Mouse (Mus musculus) MEL (cell line): ENCODE results near the gene Mrps21. TPM values are rescaled to one million over a fixed set of nuclear protein-coding genes. Genes with fewer than 3 reads are reported as not detected.

Source experiments
- DNase-seq: peaks from one replicate; pipeline ENCODE4 v3.0.0; 2011; ENCODE audit warnings: low read depth, low spot score
- H3K27ac ChIP-seq: 2 replicates; pipeline ENCODE4 v1.5.1; 2012; ENCODE audit warnings: low read depth, mild to moderate bottlenecking, control low read depth, low read length, moderate library complexity; ENCODE audit not compliant: control insufficient read depth
- H3K27me3 ChIP-seq, 2 experiments: fragments of 150-350 bp in 1 of 2; sonication (generic) in 1 of 2; 2 replicates each; pipeline ENCODE4 v1.6.1; 2012; ENCODE audit warnings: low read length in 2 of 2, mild to moderate bottlenecking in 2 of 2, improper control_type of control experiment in 1 of 2, moderate library complexity in 1 of 2; ENCODE audit not compliant: insufficient read depth in 2 of 2, control insufficient read depth in 1 of 2
- H3K36me3 ChIP-seq, 2 experiments: 2 replicates each; pipeline ENCODE4 v1.6.1; 2012 to 2014; ENCODE audit warnings: low read length in 2 of 2, improper control_type of control experiment in 1 of 2, inconsistent platforms in 1 of 2, mild to moderate bottlenecking in 1 of 2; ENCODE audit not compliant: insufficient read depth in 2 of 2, control insufficient read depth in 1 of 2
- H3K4me1 ChIP-seq, 2 experiments: fragments of 150-350 bp in 1 of 2; sonication (generic) in 1 of 2; 2 replicates each; pipeline ENCODE4 v1.6.1; 2012; ENCODE audit warnings: low read length in 2 of 2, improper control_type of control experiment in 1 of 2, mild to moderate bottlenecking in 1 of 2; ENCODE audit not compliant: insufficient read depth in 2 of 2, control insufficient read depth in 1 of 2
- H3K4me3 ChIP-seq, 2 experiments: fragments of 150-350 bp in 1 of 2; sonication (generic) in 1 of 2; 2 replicates each; pipeline ENCODE4 v1.5.1; 2012; ENCODE audit warnings: low read depth in 2 of 2, low read length in 2 of 2, mild to moderate bottlenecking in 2 of 2, moderate library complexity in 2 of 2, control low read depth in 1 of 2, improper control_type of control experiment in 1 of 2; ENCODE audit not compliant: control insufficient read depth in 1 of 2, insufficient read depth in 1 of 2
- H3K79me2 ChIP-seq: 2 replicates; pipeline ENCODE4 v1.6.1; 2012; ENCODE audit warnings: mild to moderate bottlenecking, low read length, moderate library complexity; ENCODE audit not compliant: control insufficient read depth, poor library complexity, insufficient read depth
- H3K9ac ChIP-seq: 2 replicates; pipeline ENCODE4 v1.6.1; 2012; ENCODE audit warnings: low read depth, mild to moderate bottlenecking, control low read depth, low read length, moderate library complexity; ENCODE audit not compliant: control insufficient read depth, poor library complexity, severe bottlenecking
- H3K9me3 ChIP-seq: fragments of 150-350 bp; sonication (generic); replicated peaks from 2 replicates; pipeline ENCODE4 v1.6.1; 2012; ENCODE audit warnings: mild to moderate bottlenecking, low read length, improper control_type of control experiment, moderate library complexity; ENCODE audit not compliant: insufficient read depth
- BHLHE40 ChIP-seq: IDR thresholded peaks from 2 replicates; pipeline ENCODE4 v1.6.1; 2012; ENCODE audit warnings: low read depth, mild to moderate bottlenecking, inconsistent platforms, low read length, improper control_type of control experiment, borderline replicate concordance
- CHD1 ChIP-seq: IDR thresholded peaks from 2 replicates; pipeline ENCODE4 v1.6.1; 2012; ENCODE audit warnings: low read depth, mild to moderate bottlenecking, inconsistent platforms, low read length, improper control_type of control experiment
- CTCF ChIP-seq, 3 experiments: IDR thresholded peaks in 2 of 3; conservative IDR thresholded peaks in 1 of 3; 2 replicates each; pipeline ENCODE4 v1.5.1; 2011 to 2012; ENCODE audit warnings: low read length in 3 of 3, low read depth in 2 of 3, mild to moderate bottlenecking in 2 of 3, improper control_type of control experiment in 1 of 3, inconsistent platforms in 1 of 3, mixed read lengths in 1 of 3, moderate library complexity in 1 of 3; ENCODE audit not compliant: control insufficient read depth in 1 of 3, insufficient read depth in 1 of 3, poor library complexity in 1 of 3, severe bottlenecking in 1 of 3
- E2F4 ChIP-seq: IDR thresholded peaks from 2 replicates; pipeline ENCODE4 v1.6.1; 2011; ENCODE audit warnings: low read depth, low read length, improper control_type of control experiment, borderline replicate concordance
- ELF1 ChIP-seq: IDR thresholded peaks from 2 replicates; pipeline ENCODE4 v1.6.1; 2014; ENCODE audit warnings: low read depth, mild to moderate bottlenecking, inconsistent platforms, low read length, improper control_type of control experiment, moderate library complexity
- ETS1 ChIP-seq: IDR thresholded peaks from 2 replicates; pipeline ENCODE4 v1.6.1; 2012; ENCODE audit warnings: low read depth, mild to moderate bottlenecking, inconsistent platforms, low read length, improper control_type of control experiment, moderate library complexity
- GABPA ChIP-seq: IDR thresholded peaks from 2 replicates; pipeline ENCODE4 v1.6.1; 2012; ENCODE audit warnings: low read depth, mild to moderate bottlenecking, inconsistent platforms, low read length, improper control_type of control experiment, moderate library complexity
- MAFK ChIP-seq: IDR thresholded peaks from 2 replicates; pipeline ENCODE4 v1.6.1; 2011; ENCODE audit warnings: low read depth, mild to moderate bottlenecking, low read length, improper control_type of control experiment, borderline replicate concordance
- MAX ChIP-seq: IDR thresholded peaks from 2 replicates; pipeline ENCODE4 v1.6.1; 2011; ENCODE audit warnings: low read length, improper control_type of control experiment
- MAZ ChIP-seq: IDR thresholded peaks from 2 replicates; pipeline ENCODE4 v1.6.1; 2012; ENCODE audit warnings: low read depth, mild to moderate bottlenecking, inconsistent platforms, low read length, improper control_type of control experiment
- MEF2A ChIP-seq: IDR thresholded peaks from 2 replicates; pipeline ENCODE4 v1.6.1; 2014; ENCODE audit warnings: low read depth, mild to moderate bottlenecking, inconsistent platforms, low read length, improper control_type of control experiment; ENCODE audit not compliant: poor library complexity, insufficient replicate concordance, severe bottlenecking; ENCODE audit errors: extremely low read depth
- MXI1 ChIP-seq: IDR thresholded peaks from 2 replicates; pipeline ENCODE4 v1.6.1; 2011; ENCODE audit warnings: mild to moderate bottlenecking, low read depth, low read length, improper control_type of control experiment
- MYB ChIP-seq: IDR thresholded peaks from 2 replicates; pipeline ENCODE4 v1.6.1; 2011; ENCODE audit warnings: mild to moderate bottlenecking, low read depth, low read length, improper control_type of control experiment
- NRF1 ChIP-seq: IDR thresholded peaks from 2 replicates; pipeline ENCODE4 v1.6.1; 2014; ENCODE audit warnings: low read depth, mild to moderate bottlenecking, inconsistent platforms, low read length, improper control_type of control experiment, moderate library complexity; ENCODE audit not compliant: poor library complexity, insufficient read depth, severe bottlenecking
- POLR2AphosphoS2 ChIP-seq: IDR thresholded peaks from 2 replicates; pipeline ENCODE4 v1.6.1; 2011; ENCODE audit warnings: low read length, improper control_type of control experiment
- RAD21 ChIP-seq: IDR thresholded peaks from 2 replicates; pipeline ENCODE4 v1.6.1; 2011; ENCODE audit warnings: mild to moderate bottlenecking, low read depth, low read length, improper control_type of control experiment
- RCOR1 ChIP-seq: IDR thresholded peaks from 2 replicates; pipeline ENCODE4 v1.6.1; 2012; ENCODE audit warnings: low read depth, mild to moderate bottlenecking, inconsistent platforms, low read length, improper control_type of control experiment
- SIN3A ChIP-seq: IDR thresholded peaks from 2 replicates; pipeline ENCODE4 v1.6.1; 2012; ENCODE audit warnings: low read length, improper control_type of control experiment, inconsistent platforms
- TAL1 ChIP-seq: IDR thresholded peaks from 2 replicates; pipeline ENCODE4 v1.6.1; 2012; ENCODE audit warnings: mild to moderate bottlenecking, inconsistent platforms, low read length, moderate library complexity, mixed read lengths
- TBP ChIP-seq: IDR thresholded peaks from 2 replicates; pipeline ENCODE4 v1.8.0; 2011; ENCODE audit warnings: low read depth, low read length, improper control_type of control experiment
- UBTF ChIP-seq: IDR thresholded peaks from 2 replicates; pipeline ENCODE4 v1.6.1; 2012; ENCODE audit warnings: low read depth, mild to moderate bottlenecking, inconsistent platforms, low read length, improper control_type of control experiment, moderate library complexity, borderline replicate concordance; ENCODE audit not compliant: insufficient read depth
- USF1 ChIP-seq: IDR thresholded peaks from 2 replicates; pipeline ENCODE4 v1.6.1; 2014; ENCODE audit warnings: low read depth, mild to moderate bottlenecking, inconsistent platforms, low read length, improper control_type of control experiment, moderate library complexity
- USF2 ChIP-seq, 2 experiments: IDR thresholded peaks; 2 replicates each; pipeline ENCODE4 v1.6.1; 2011 to 2012; ENCODE audit warnings: improper control_type of control experiment in 2 of 2, low read length in 2 of 2, borderline replicate concordance in 1 of 2, inconsistent platforms in 1 of 2, low read depth in 1 of 2, mild to moderate bottlenecking in 1 of 2; ENCODE audit not compliant: insufficient read depth in 1 of 2
- ZC3H11A ChIP-seq: IDR thresholded peaks from 2 replicates; pipeline ENCODE4 v1.6.1; 2012; ENCODE audit warnings: low read depth, mild to moderate bottlenecking, inconsistent platforms, low read length, improper control_type of control experiment
- polyA plus RNA-seq, 2 experiments: library from polyadenylated mRNA; stranded (reverse) in 1 of 2; unstranded in 1 of 2; fragments of >175 nt in 1 of 2; fragments of >200 nt in 1 of 2; gene quantifications; 2 replicates each; pipeline versions ENCODE4 v1.2.1 to v1.2.4; 2012; ENCODE audit warnings: low replicate concordance in 2 of 2, low read depth in 1 of 2; ENCODE audit not compliant: insufficient read length in 2 of 2, insufficient read depth in 1 of 2, missing spikeins in 1 of 2
- total RNA-seq: library from RNA; depleted of rRNA; stranded (reverse); fragments of 300-350 nt; gene quantifications from 2 replicates; pipeline ENCODE4 v1.2.3, GENCODE M21; 2012

Mrps21 gene
- total and polyA plus RNA-seq, 3 experiments = 469 to 586 TPM; not detected in 1

- peaks cover 8 to 22% of the 10 kb centered on the region in 2 experiments; a peak in 3 of 4 replicates for H3K27me3 ChIP-seq
Observed at GRCm38 (mm10) chr3:95905146-95905939, 34.0 kb upstream of the Mrps21 start.

DNA sequence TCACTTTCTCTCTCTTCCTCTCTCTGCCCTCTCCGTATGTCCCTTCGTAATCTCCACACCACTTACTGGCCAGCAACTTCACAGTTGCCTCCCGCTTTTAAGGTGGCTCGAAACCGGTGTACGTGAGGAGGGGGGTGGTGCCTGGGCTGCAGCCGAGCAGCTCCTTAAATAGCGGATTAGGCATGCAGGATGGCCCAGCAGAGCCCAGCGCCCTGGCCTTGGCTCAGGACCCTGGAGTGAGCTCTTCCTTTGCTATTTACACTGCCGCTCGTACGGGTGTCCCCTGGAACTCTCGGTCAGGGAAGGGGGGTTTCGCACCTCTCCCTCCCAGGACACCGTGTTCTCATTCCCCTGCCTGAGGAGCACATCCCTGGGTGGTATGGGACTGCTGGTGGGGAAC lies 33.2 kb upstream of the Mrps21 start, which contains the start of gene Car14:
Gene Car14, minus strand, starts transcription at position 124 of the 400 bp plus-strand sequence.
- no peak for DNase-seq
- Histone ChIP-seq H3K27ac (no peak within 1 kb of the TSS), H3K4me1 (peaks cover 0 to 5% of the 10 kb centered on the region in 2 experiments; a peak in 2 of 4 replicates), H3K9ac (peak within 1 kb of the TSS; percentile 24), H3K27me3 (peaks cover 8 to 20% of the 10 kb centered on the region in 2 experiments; a peak in 3 of 4 replicates), H3K4me3 (peak within 1 kb of the TSS in 1 of 2 experiments; percentile 30; a peak in 3 of 4 replicates), H3K79me2 (no peaks in the 10 kb centered on the region), H3K36me3 (peaks cover 0 to 4% of the 10 kb centered on the region in 2 experiments; a peak in 1 of 4 replicates), H3K9me3 (no peaks in the 10 kb centered on the region)
- no peak for TF ChIP-seq ELF1
- TF ChIP-seq UBTF = no peak
- no peak for TF ChIP-seq ETS1
- TF ChIP-seq MAZ = no peak
- no peak for TF ChIP-seq CTCF (IDR thresholded peaks at IDR 0.05 in 2 of 3, conservative IDR thresholded peaks at IDR 0.05 in 1 of 3; ENCODE audit: control insufficient read depth in 1 of 3, insufficient read depth in 1 of 3, low read depth in 2 of 3, low read length in 3 of 3, poor library complexity in 1 of 3, severe bottlenecking in 1 of 3)
- no peak for TF ChIP-seq USF2 (IDR thresholded peaks at IDR 0.05; ENCODE audit: borderline replicate concordance in 1 of 2, insufficient read depth in 1 of 2, low read depth in 1 of 2, low read length in 2 of 2)
- no peak for TF ChIP-seq TAL1
- TF ChIP-seq NRF1 = no peak
- TF ChIP-seq SIN3A = no peak
- TF ChIP-seq CHD1 = no peak
- no peak for TF ChIP-seq RAD21
- TF ChIP-seq MAFK = no peak
- no peak for TF ChIP-seq E2F4
- no peak for TF ChIP-seq ZC3H11A
- no peak for TF ChIP-seq MEF2A

More at GRCm38 (mm10) chr3:95905146-95905939, 34.0 kb upstream of the Mrps21 start:
- Histone ChIP-seq H3K79me2 (no peaks in the 10 kb centered on the region), H3K4me1 (peaks cover 0 to 5% of the 10 kb centered on the region in 2 experiments; a peak in 2 of 4 replicates), H3K27ac (no peak overlapping the region), H3K9ac (peak overlapping the region; percentile 24), H3K36me3 (peaks cover 0 to 4% of the 10 kb centered on the region in 2 experiments; a peak in 1 of 4 replicates), H3K9me3 (no peaks in the 10 kb centered on the region), H3K4me3 (peak overlapping the region; percentile 4 to 30; a peak in 3 of 4 replicates)
- DNase-seq = no peak
- no peak for TF ChIP-seq USF2 (IDR thresholded peaks at IDR 0.05; ENCODE audit: borderline replicate concordance in 1 of 2, insufficient read depth in 1 of 2, low read depth in 1 of 2, low read length in 2 of 2)
- no peak for TF ChIP-seq TAL1
- TF ChIP-seq MXI1 = no peak
- no peak for TF ChIP-seq UBTF
- TF ChIP-seq TBP = no peak
- TF ChIP-seq RCOR1 = no peak
- no peak for TF ChIP-seq CTCF (IDR thresholded peaks at IDR 0.05 in 2 of 3, conservative IDR thresholded peaks at IDR 0.05 in 1 of 3; ENCODE audit: control insufficient read depth in 1 of 3, insufficient read depth in 1 of 3, low read depth in 2 of 3, low read length in 3 of 3, poor library complexity in 1 of 3, severe bottlenecking in 1 of 3)
- no peak for TF ChIP-seq E2F4
- TF ChIP-seq USF1 = peak; percentile 77
- TF ChIP-seq GABPA = no peak
- TF ChIP-seq MYB = no peak
- TF ChIP-seq POLR2AphosphoS2 = no peak
- TF ChIP-seq MAX = 0 out of 2 replicates have a peak, but pooled peaks have one; percentile 20
- no peak for TF ChIP-seq SIN3A
- 0 out of 2 replicates have a peak, but pooled peaks have one; percentile 20 for TF ChIP-seq BHLHE40
- no peak for TF ChIP-seq NRF1
